Mouse (Mus musculus) spleen, postnatal 36 days (tissue): Measurements from ENCODE around the gene Ms4a7.
A peak's percentile ranks its signal among the peaks of the same experiment; 100 is the strongest.
"Not testable (repeated sequence)": the region's sequence is repeated elsewhere in the genome, so short reads cannot be mapped to it uniquely, and the experiment has no call there.

Source experiments
- DNase-seq, 2 experiments: peaks; one replicate each; pipeline ENCODE4 v3.0.0; 2022; ENCODE audit warnings: low spot score in 2 of 2, mixed read lengths in 1 of 2

Gene Ms4a7

DNA sequence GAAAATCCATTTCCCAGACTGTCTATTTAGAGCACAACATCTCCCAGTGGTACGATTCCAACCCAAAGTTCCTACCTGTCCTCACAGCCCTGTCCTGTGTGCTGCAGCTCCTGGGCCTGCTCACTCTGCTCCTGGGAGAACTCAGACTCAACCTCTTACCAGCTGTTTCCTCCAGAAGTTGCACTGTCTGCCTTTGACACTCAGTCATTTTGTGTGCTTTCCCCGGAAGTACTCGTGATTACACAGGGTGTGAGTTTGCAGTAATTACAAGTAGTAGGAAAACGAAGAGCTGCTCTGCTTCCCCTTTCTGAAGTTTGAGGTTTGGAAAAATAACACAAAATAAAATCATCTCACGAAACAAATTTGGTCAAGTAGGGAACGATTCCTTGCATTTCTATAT lies at the start of gene Ms4a7:
Ms4a7 (minus strand) TSS at position 215 of the 400 bp plus-strand sequence.
- peak; percentile 41 to 48 for DNase-seq

DNA sequence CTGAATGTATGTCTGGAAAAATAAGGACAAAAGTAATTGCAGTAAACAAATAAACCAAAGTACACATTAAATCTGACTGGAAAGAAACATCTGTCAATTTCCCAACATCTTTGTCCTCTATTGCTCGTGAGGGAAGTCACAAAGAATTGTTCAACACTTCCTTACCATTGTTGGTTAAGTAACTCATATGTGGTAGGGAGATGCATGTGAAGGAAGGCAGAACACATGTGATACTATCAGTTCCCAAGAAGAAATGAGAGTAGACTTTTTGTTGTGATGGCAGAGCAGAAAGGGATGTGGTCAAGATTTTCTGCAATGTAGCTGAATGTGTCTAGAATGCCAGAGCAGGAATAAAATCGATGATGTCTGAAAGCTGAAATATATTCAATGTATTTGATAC lies 40.5 kb upstream of the Ms4a7 start:
- no peak for DNase-seq

DNA sequence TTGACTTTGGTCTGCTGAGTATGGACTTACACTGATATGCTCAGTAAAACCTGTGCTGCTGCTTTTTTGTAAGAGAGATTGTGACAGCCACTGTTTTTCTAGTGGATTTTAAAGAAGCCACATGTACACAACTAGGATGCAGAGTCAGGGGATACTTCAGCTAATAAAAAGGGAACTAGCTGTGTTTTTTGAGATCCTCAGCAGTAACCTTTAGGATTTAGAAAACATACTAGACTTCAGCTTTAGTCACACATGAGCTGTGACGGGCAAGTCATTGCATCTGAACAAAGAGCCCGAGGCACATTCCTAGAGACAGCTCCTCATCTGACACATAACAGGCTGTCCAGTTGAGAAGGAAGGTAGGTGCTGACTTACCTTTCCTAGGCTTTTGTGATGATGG lies 39.3 kb upstream of the Ms4a7 start, which contains the start of gene Ms4a4a:
Ms4a4a (plus strand) TSS at position 251 of the 400 bp plus-strand sequence.
- no peak for DNase-seq

DNA sequence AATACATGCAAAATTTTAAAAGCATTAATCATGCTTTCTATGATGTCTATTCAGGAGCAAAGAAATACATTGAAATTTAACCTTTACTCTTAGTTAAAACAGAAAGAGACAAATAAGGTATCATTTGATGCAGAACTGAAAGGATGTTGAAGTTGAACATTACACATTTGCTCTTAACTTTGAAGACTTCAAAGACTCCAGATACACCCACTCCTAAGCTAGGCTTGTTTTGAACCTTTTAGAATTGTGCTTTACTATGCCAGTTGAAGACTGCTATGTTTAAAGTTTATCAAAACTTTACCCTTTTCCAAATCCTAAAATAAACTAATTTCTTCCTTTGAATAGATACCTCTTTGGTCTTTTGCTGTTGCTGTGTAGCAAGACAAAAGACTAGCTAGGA lies 35.2 kb upstream of the Ms4a7 start:
- no peak for DNase-seq

DNA sequence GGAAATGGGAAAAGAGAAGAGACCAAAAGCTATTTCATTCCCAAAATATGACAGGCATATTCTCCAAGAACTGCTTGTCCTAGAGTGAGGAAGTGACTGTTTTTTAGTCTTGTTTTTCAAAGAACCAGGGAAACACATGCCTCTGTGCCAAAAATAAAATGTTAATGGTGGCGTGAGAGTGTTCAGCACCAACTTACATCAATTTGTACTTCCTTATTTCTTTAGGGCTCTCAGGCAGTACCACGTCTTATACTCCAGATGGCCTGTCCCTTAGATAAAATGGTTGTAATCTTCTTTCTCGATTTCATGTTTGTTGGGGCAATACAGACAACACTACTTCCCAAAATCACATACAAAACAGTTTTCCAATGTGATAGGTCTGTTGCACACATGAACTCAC lies 32.4 kb upstream of the Ms4a7 start:
- DNase-seq: no peak

DNA sequence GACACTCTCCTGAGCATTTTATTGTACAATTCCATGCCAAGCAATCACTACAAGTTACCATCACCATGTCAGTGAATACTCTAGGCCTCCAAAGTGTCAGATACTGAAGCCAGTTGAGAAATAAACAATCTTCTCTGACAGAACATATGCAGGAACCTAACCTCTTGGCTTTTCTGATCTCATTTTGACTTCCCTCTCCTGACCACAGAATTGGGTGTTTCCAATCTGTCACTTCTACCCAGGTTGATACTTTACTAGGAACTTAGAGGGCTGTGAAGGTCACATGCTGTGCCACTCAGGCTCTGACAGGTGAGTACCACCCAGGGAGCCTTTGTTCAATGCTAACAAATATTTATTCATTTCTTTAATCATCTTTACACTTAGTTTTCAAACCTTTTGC lies 26.1 kb upstream of the Ms4a7 start:
- DNase-seq: peak; percentile 67 to 68

DNA sequence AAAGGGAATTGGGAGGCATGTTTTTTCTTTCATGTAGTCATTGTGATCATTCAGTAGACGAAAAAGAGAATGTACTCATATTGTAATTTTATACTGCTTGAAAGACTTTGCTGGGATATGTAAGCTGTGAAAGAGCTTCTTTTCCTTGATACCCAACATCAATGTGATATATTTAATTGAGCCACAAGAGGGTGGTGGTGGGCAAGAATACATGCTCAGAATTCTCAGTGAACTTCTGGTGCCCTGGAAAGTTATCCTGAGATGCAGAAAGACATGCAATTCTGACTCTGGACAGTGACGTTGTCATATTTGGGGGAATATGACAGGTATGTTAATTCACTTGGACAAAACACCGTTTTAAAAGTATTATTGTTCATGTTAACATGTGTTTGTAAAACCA lies 24.2 kb upstream of the Ms4a7 start:
- peak in 1 of 2 experiments; percentile 46 for DNase-seq

DNA sequence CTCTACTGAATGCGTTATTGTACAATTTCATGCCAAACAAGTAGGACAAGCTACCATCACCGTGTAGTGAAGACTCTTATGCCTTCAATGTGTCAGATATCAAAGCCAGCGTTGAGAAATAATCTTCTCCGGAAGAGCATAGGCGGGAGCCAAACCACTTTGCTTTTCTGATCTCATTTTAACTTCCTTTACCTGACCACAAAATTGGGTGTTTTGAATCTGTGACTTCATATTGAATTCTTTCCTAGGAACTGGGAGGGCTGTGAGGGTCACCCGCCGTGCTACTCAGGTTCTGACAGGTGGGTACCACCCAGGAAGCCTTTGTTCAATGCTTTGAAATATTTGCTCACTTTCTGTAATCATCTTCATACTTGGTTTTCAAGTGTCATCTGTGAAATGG lies 19.8 kb upstream of the Ms4a7 start:
- DNase-seq: peak; percentile 56 to 64

DNA sequence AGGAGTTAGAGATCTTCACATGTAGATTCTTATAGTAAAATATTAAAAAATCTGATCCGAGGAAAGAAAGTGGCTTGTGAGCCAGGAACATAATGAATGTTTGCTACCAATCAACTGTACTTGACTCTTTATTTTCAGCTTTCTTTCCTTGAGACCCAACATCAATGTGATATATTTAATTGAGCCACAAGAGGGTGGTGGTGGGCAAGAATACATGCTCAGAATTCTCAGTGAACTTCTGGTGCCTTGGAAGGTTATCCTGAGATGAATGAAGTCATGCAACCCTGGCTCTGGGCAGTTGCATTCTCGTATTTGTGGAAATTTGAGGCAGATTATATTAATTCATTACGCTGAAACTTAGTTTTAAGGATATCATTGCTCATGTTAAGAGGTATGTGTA lies 15.9 kb upstream of the Ms4a7 start:
- peak in 1 of 2 experiments; percentile 41 for DNase-seq

DNA sequence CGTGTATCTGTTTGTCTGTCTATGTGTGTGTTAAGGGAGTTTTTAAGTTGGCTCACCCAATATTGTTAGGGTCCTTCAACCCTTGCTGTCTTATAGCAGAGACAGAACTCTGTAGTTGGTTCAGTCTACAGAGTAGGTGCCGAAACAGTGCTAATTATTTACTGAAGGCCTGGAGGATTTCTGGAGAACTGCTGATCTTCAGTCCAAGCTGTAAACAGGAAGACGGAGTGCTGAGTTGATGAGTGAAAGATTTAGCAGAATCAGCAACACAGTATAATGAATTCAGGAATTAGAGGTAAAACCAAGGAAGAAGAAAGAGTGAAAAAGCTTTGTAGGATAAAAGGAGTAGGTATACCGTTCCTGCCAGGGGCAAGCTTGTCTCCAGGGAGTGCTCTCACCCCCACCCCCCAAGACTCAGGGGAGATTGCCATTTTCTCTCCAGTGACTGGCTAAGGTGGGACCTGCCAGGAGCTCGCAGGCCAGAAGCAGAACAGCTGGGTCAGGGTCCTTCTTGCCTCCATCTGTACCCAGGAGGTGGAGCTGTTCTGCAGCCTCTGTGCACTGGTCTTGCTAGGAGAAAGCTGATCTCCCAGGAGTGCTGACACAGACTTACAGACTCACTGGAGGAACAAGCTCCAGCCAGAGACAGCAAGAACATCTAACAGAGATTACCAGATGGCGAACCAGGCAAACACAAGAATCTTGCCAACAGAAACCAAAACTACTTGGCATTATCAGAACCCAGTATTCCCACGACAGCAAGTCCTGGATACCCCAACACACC lies 13.9 kb upstream of the Ms4a7 start:
- peak in 1 of 2 experiments; percentile 15 for DNase-seq

DNA sequence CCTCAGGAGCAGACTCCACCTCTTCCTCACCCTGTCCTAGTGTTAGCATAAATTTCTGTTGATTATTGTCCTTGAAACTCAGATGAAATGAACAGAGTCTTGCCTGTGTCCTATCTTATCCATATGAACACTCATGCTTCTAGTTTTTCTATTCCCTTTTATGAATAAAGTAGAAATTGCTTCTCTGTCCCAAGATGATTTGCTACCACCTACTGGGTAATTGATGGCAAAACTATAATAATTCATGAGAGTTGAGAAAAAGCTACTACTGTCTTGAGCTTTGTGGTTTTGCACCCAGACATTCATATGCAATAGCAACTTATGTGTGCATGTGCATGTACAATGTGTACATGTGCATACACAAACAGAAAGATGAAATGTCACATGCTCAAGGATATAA lies 8.0 kb upstream of the Ms4a7 start:
- no peak for DNase-seq

DNA sequence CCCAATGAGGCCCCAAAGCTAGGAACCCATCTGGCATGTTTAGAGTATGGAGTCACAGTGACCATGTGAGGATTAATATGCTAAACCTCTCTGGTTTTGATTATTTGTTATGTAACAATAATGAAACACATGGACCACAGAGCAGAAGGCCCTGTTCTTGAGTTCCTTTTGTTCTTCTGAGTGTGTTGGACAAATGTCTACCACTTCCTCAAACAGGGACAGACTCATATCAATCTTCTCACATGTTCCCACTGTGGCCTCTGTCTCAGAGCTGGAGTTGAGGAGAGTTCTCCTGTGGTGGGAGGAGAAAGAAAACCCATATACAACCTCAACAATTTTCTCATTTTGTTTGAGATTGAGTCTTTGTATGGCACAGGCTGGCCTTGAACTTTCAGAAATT lies 7.2 kb upstream of the Ms4a7 start:
- no peak for DNase-seq

DNA sequence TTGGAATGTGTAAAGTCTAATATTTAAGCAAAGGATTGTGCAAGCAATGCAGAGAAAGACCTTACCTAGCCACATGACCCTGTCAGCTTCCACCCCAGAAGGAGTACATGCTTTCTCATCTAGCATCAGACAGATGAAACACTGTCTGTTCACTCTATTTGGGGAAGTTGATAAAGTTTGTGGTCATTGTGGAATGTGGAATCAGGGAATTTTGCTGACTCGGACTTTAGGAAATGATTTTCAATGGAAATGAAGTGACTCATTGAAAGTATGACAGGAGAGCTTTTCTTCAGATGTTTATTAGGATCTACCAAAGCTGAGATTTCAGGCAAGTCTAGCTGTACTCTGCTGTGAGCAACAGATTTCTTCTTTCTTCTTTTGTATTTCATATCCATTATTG lies 14.8 kb downstream of the Ms4a7 start:
- DNase-seq: no peak

DNA sequence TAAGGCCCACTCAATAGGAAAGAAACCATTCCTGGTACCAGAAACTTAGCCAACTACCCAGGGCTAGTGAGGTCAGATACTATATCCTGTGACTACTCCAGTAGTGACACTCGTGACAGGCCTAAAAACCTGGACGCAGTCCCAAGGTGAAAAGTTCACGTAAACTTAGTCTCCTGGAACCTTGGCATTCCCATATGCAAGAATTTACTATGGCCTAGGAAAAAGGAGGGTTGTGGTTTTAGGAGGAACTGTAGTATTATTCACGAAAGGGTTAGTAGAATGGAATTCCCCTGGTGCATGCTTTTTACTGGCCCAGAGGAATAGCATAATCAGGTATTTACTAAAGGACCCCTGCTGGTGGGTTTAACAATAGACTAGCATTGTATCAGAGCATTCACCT lies 19.2 kb downstream of the Ms4a7 start:
- no peak for DNase-seq

DNA sequence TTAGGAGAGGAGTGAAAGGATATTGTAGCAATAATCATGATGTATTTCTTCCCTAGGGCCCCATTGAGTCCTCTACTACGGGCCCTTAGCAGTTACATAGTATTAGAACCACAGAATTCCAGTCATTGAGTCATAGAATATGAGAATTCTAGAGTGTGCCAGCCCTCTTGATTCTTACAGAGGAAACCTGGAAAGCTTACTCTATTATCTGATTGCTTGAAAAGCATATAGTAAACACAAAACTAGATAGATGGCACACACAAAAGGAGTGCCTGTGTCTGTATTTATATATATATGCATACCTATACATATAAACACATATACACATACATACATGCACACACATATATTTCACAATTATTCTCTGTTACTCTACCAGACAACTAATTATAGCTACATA lies 21.6 kb downstream of the Ms4a7 start, which contains the start of gene Ms4a14:
Ms4a14 (minus strand) TSS at position 101 of the 400 bp plus-strand sequence.
- DNase-seq: no peak

DNA sequence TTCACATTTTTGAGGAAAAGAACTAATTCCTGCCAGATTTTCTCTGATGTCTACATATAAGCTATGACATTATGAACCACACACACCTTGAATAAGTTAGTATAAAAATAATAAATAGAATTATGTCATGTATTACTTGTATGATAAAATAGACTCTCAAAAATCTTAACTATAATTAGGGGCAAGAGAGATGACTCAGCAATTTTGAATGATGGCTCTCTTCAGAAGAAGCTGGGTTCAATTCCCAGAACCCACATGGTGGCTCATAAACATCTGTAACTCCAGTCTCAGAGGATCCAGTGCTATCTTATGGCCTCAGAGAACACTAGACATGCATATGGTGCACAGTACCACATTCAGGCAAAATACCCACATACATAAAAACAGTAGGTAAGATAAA lies 27.1 kb downstream of the Ms4a7 start:
- DNase-seq: no peak

DNA sequence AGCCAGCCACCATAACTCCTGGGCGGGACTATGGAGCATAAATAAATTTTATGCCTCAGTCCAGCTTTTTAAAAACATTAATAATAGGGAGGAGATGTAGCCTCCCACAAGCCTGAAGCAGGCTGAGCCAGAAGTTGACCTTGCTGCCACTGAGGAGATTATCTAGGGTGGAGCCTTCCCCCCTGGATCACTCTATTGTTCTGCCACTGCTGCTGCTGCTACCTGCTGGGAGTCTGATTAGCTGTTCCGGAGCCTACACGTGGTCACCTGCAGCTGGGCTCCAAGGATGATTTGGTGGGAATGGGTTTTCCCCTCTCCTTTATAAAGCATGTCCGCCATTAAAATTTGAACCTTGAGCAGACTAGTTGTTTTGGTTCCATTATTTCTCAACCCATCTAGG lies 36.4 kb downstream of the Ms4a7 start:
- DNase-seq: not testable (repeated sequence)

DNA sequence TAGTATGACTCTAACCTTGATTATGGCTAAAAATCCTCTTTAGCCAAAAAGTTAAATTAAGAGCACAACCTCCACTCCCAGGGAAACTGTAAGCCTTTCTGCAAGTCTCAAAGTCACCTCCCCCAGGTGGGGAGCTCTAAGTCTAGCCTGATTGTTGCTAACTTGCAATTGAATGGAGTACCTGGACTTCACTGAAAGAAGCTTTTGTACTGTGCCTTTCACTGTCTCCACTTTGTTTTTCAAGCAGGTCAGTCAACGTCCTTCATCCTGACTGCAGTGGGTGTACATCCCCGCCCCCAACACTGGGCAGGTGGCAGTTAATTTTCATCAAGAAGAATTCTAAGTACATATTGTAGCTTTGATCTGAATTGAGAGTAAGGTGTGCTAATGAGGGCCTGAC lies 37.0 kb downstream of the Ms4a7 start:
- no peak for DNase-seq

DNA sequence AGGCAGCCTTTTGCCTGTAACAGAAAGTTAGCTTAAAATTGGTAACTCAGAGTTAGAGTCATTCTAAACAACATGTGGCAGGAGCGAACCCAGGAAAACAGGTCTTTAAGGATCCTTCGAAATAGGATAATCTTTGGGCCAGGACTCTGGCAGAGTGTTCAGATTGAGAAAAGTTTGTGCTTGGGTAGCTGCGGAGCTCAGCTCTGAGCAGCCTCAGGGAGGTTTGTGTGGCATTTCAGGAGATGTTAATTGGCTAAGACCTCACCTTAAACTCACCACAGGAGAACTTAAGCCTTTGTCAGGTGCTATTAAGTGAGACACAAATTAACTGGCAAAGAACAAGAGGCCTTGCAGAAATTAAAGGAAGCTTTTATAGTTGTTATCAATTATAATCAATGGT lies 42.3 kb downstream of the Ms4a7 start:
- DNase-seq: not testable (repeated sequence)

DNA sequence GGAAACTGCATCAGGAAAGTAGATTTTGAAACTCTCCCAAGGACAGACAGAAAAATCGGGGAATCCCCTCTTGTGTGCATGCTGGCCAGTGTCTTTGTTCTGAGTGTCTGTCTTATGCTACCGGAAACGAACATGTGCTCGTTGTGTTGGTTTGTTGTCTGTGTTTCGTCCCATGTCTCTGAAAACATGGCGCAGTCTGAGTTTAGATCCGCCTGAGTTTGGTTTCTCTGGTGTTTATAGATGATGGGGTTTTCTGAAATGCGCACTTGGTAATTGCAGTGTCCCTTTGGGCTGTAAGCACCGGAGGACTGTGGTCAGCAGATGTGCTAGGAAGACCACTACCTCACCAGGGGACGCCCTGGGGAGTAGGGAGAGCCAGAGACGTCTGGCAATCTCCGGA lies 43.0 kb downstream of the Ms4a7 start:
- DNase-seq: peak; percentile 3 to 5

DNA sequence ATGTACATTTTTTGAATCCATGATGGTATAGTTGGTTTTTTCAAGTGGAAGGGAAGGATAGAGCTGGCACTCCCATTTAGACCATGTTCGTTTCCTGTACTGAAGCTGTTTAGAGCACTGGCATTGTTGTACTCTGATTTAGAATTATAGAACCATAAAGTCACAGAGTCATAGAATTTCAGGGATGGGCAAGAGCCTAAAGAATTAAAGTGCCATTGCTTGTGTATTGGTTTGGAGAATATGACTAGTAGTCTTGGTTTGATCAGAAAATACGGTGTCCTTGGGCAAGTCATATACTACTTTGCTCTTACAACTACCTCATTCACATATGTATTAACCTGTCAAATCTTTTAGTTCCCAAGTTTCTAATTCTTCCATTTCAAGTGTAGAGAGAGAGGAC lies 52.2 kb downstream of the Ms4a7 start, which contains the start of gene Ms4a5:
Ms4a5 (minus strand) TSS at position 101 of the 400 bp plus-strand sequence.
- no peak for DNase-seq

DNA sequence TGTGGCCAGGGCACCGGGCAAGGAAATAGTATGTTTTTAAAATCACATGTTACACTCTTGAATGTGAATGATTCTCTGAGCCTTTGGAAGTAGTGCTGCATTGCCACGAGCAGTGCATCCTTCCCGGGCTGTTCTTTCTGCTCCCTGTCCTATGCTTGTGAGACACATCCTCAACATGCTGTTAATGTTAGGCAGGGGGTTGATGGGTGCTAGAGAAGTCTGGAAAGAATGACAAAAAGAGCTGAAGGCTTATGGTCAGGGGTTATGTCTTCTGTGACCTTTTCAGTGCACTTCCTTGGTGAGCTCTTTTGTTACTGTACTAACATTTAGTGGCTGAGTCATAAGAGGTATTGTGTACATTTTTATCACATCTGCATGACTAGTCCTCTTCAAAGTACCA lies 55.7 kb downstream of the Ms4a7 start:
- DNase-seq: no peak

DNA sequence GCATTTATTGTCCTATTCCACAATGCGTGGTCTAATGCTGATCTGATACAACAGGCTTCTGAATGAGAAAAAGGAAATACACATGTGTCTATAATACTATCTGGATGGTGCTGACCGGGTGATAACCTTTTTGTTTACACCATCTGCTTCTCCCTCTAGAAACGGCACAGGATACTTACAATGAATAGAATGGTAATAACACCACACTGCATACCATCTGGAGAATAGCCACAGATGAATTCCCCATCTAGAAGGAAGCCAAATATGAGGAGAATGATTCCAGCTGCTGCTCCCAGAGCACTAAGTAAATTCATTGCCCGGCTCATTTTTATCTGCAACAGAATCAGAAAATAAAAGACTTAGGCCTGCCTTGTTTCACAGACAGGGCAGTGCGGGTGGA lies 59.5 kb downstream of the Ms4a7 start:
- no peak for DNase-seq
